Comparison of ENCODE assay signal across 11 mouse cellular contexts in genomic region chr8:108956416-108956815, GRCm38 (mm10).
DNase-seq lines count a peak whose midpoint lies in the region; ATAC-seq lines count a peak whose summit lies in the region.
"Had no signal": no experiment of that assay in that cellular context is flagged by ENCODE, and none has a peak within 500 bp of the region (broad histone marks: within the 10 kb centered on the region; RNA-seq: fewer than 3 reads in every experiment).

No protein-coding gene starts in this region.

- peak overlapping the region; percentile 30 for H3K4me3 ChIP-seq in kidney, embryonic 15.5 days (replicated peaks)
- 0 out of 2 replicates have a peak overlapping the region, but pooled peaks have one; percentile 10 for H3K4me3 ChIP-seq in forebrain, embryonic 12.5 days (replicated peaks)

- no peak for ATAC-seq in kidney, embryonic 15.5 days (replicated peaks; ENCODE audit: low FRiP score)
- ATAC-seq in forebrain, embryonic 12.5 days (ENCODE audit: low FRiP score) = no peak
- 0 out of 2 replicates have a peak, but pooled peaks have one; percentile 42 for ATAC-seq in megakaryocyte progenitor cell, adult 5-6 weeks (replicated peaks; ENCODE audit: poor library complexity)
- ATAC-seq: Patski had no signal

- H3K4me2 ChIP-seq in kidney, embryonic 15.5 days = peak overlapping the region; percentile 49
- H3K4me2 ChIP-seq in forebrain, embryonic 12.5 days = peak overlapping the region; percentile 11; the same call in 1 of the 2 replicates

- H3K9ac ChIP-seq in kidney, embryonic 15.5 days = no peak overlapping the region
- H3K9ac ChIP-seq in forebrain, embryonic 12.5 days = no peak overlapping the region

- H3K27ac ChIP-seq in kidney, embryonic 15.5 days = no peak overlapping the region
- H3K27ac ChIP-seq in forebrain, embryonic 12.5 days = no peak overlapping the region

- 62% methylated on average over 37 of the region's 37 CpGs for WGBS in kidney, embryonic 15.5 days
- 69% methylated on average over 37 of the region's 37 CpGs for WGBS in forebrain, embryonic 12.5 days

- no peak for DNase-seq in kidney, adult 9 months
- peak; percentile 77 for DNase-seq in ZHBTc4 (ENCODE audit: low read depth, low spot score)
- no peak for DNase-seq in MN1 (ENCODE audit: low spot score)
- DNase-seq in spleen, postnatal 36 days (ENCODE audit: low spot score in 2 of 2) = no peak
- no peak for DNase-seq in cerebellum, adult 9-10 months
- DNase-seq: kidney, postnatal 10 days; lung, postnatal 4 days had no signal

- peaks cover 56% of the 10 kb centered on the region for H3K36me3 ChIP-seq in kidney, embryonic 15.5 days
- H3K36me3 ChIP-seq in forebrain, embryonic 12.5 days (replicated peaks) = peaks cover 48% of the 10 kb centered on the region

- H3K9me3 ChIP-seq in kidney, embryonic 15.5 days (replicated peaks) = no peaks in the 10 kb centered on the region; the same call in 1 of the 2 replicates
- H3K9me3 ChIP-seq in forebrain, embryonic 12.5 days = peaks cover 6% of the 10 kb centered on the region; the same call in 1 of the 2 replicates

- H3K4me1 ChIP-seq in kidney, embryonic 15.5 days = no peaks in the 10 kb centered on the region
- no peaks in the 10 kb centered on the region for H3K4me1 ChIP-seq in forebrain, embryonic 12.5 days

- no peaks in the 10 kb centered on the region for H3K27me3 ChIP-seq in kidney, embryonic 15.5 days
- no peaks in the 10 kb centered on the region for H3K27me3 ChIP-seq in forebrain, embryonic 12.5 days
- H3K27me3 ChIP-seq: Patski had no signal
